ENCODE assay signal across 7 mouse cellular contexts in genomic region chr1:74784041-74784759, GRCm38 (mm10). TPM values are rescaled to one million over a fixed set of nuclear protein-coding genes. Genes with fewer than 3 reads are reported as not detected.
DNase-seq lines count a peak whose midpoint lies in the region; ATAC-seq and TF ChIP-seq lines count a peak whose summit lies in the region.

No protein-coding gene starts in this region.

- H3K4me1 ChIP-seq in ES-Bruce4 (ENCODE audit: control insufficient read depth, insufficient read depth, low read length), result peaks cover 6% of the 10 kb centered on the region
- peaks cover 15% of the 10 kb centered on the region for H3K4me1 ChIP-seq in heart, embryonic 11.5 days (ENCODE audit: control insufficient read depth, insufficient read depth, low read length)
- peaks cover 22% of the 10 kb centered on the region for H3K4me1 ChIP-seq in kidney, embryonic 16.5 days (ENCODE audit: insufficient read depth, low read length)

- H3K27ac ChIP-seq in ES-Bruce4 (ENCODE audit: insufficient read depth, low read length), result no peak overlapping the region
- H3K27ac ChIP-seq in heart, embryonic 11.5 days (ENCODE audit: low read depth, low read length), result no peak overlapping the region
- no peak overlapping the region for H3K27ac ChIP-seq in kidney, embryonic 16.5 days (ENCODE audit: low read length)

- DNase-seq in CD4-positive helper T cell, adult 2 months (ENCODE audit: low read depth, low spot score), result peak; percentile 46
- peak; percentile 55 for DNase-seq in embryo, embryonic 11.5 days (ENCODE audit: low read depth, low spot score)
- DNase-seq in lung, postnatal 10 days, result peak; percentile 72
- DNase-seq in retina, embryonic 14.5 days (ENCODE audit: low spot score), result peak; percentile 78

- peak overlapping the region; percentile 89 for H3K4me3 ChIP-seq in ES-Bruce4 (ENCODE audit: low read depth, low read length)
- peak overlapping the region; percentile 45 for H3K4me3 ChIP-seq in heart, embryonic 11.5 days (ENCODE audit: low read depth, low read length)
- peak overlapping the region; percentile 53 for H3K4me3 ChIP-seq in kidney, embryonic 16.5 days (ENCODE audit: low read length)

- no peaks in the 10 kb centered on the region for H3K9me3 ChIP-seq in ES-Bruce4 (replicated peaks; ENCODE audit: control insufficient read depth, insufficient read depth, low read length, poor library complexity, severe bottlenecking)
- H3K9me3 ChIP-seq in heart, embryonic 11.5 days (replicated peaks; ENCODE audit: control insufficient read depth, low read length), result peaks cover 4% of the 10 kb centered on the region; the same call in 1 of the 2 replicates
- H3K9me3 ChIP-seq in kidney, embryonic 16.5 days (ENCODE audit: low read length), result peaks cover 4% of the 10 kb centered on the region; the same call in 1 of the 2 replicates

- H3K27me3 ChIP-seq in ES-Bruce4 (ENCODE audit: control insufficient read depth, insufficient read depth, low read length, poor library complexity, severe bottlenecking), result no peaks in the 10 kb centered on the region; the same call in 1 of the 2 replicates
- H3K27me3 ChIP-seq in heart, embryonic 11.5 days (ENCODE audit: control insufficient read depth, insufficient read depth, low read length), result peaks cover 90% of the 10 kb centered on the region
- H3K27me3 ChIP-seq in kidney, embryonic 16.5 days (ENCODE audit: insufficient read depth, low read length), result peaks cover 93% of the 10 kb centered on the region

- no peak for TF ChIP-seq EP300 in ES-Bruce4 (IDR thresholded peaks at IDR 0.05; ENCODE audit: insufficient read depth, low read depth, low read length)

- H3K4me2 ChIP-seq in heart, embryonic 11.5 days, result peak overlapping the region; percentile 74
- H3K4me2 ChIP-seq in kidney, embryonic 16.5 days (replicated peaks; ENCODE audit: low read depth, low read length), result peak overlapping the region; percentile 84

- peak; percentile 75 for TF ChIP-seq CTCF in ES-Bruce4 (IDR thresholded peaks at IDR 0.05; ENCODE audit: low read depth, low read length)

- H3K36me3 ChIP-seq in ES-Bruce4 (ENCODE audit: control insufficient read depth, insufficient read depth, low read length, poor library complexity, severe bottlenecking), result no peaks in the 10 kb centered on the region
- no peaks in the 10 kb centered on the region for H3K36me3 ChIP-seq in heart, embryonic 11.5 days (ENCODE audit: control insufficient read depth, insufficient read depth, low read length)
- no peaks in the 10 kb centered on the region for H3K36me3 ChIP-seq in kidney, embryonic 16.5 days (ENCODE audit: insufficient read depth, low read length)

- no peak; the same call in 1 of the 2 replicates for ATAC-seq in heart, embryonic 11.5 days (replicated peaks; ENCODE audit: insufficient number of reproducible peaks, low FRiP score, low TSS enrichment)
- ATAC-seq in kidney, embryonic 16.5 days (ENCODE audit: low FRiP score, low TSS enrichment), result 0 out of 2 replicates have a peak, but pooled peaks have one; percentile 18

- 1% methylated on average over 67 of the region's 67 CpGs for WGBS in heart, embryonic 11.5 days (ENCODE audit: insufficient replicate concordance)
- WGBS in kidney, embryonic 16.5 days, result under 1% methylated on average over 65 of the region's 67 CpGs

- no peak for TF ChIP-seq POLR2A in ES-Bruce4 (IDR thresholded peaks at IDR 0.05; ENCODE audit: insufficient read depth, low read length)

- peak overlapping the region; percentile 22 for H3K9ac ChIP-seq in ES-Bruce4 (ENCODE audit: low read depth, poor library complexity, severe bottlenecking)
- H3K9ac ChIP-seq in heart, embryonic 11.5 days (ENCODE audit: low read depth, low read length), result no peak overlapping the region
- peak overlapping the region; percentile 40 for H3K9ac ChIP-seq in kidney, embryonic 16.5 days (replicated peaks; ENCODE audit: low read length)

RNA-seq across cellular contexts. Expression of gene Wnt10a, which starts 7.1 kb away (rescaled TPM):
- polyA plus RNA-seq in ES-Bruce4 (2011; ENCODE audit: insufficient read depth, insufficient read length, low read depth, missing spikeins), result 0.79 and 0.81 TPM in 2 replicates
- polyA plus RNA-seq in heart, embryonic 11.5 days (2014; fragmentation: Nextera tagmentation; extraction: Ambion mirVana), result not detected in 2 replicates
- polyA plus RNA-seq in kidney, embryonic 16.5 days (2015; fragmentation: Nextera tagmentation; extraction: Ambion mirVana), result 0.50 and 0.57 TPM in 2 replicates

RNA-seq across cellular contexts. Expression of gene Wnt6, which starts 12.5 kb away (rescaled TPM):
- 5.0 and 5.6 TPM in 2 replicates for polyA plus RNA-seq in ES-Bruce4 (2011; ENCODE audit: insufficient read depth, insufficient read length, low read depth, missing spikeins)
- polyA plus RNA-seq in heart, embryonic 11.5 days (2014; fragmentation: Nextera tagmentation; extraction: Ambion mirVana), result 0.46 and 0.68 TPM in 2 replicates
- polyA plus RNA-seq in kidney, embryonic 16.5 days (2015; fragmentation: Nextera tagmentation; extraction: Ambion mirVana), result 1.9 and 2.5 TPM in 2 replicates

RNA-seq across cellular contexts. Expression of gene Prkag3, which starts 35.2 kb away (rescaled TPM):
- polyA plus RNA-seq in ES-Bruce4 (2011; ENCODE audit: insufficient read depth, insufficient read length, low read depth, missing spikeins), result 0.21 and 0.23 TPM in 2 replicates
- polyA plus RNA-seq in heart, embryonic 11.5 days (2014; fragmentation: Nextera tagmentation; extraction: Ambion mirVana), result 5.5 and 5.7 TPM in 2 replicates
- polyA plus RNA-seq in kidney, embryonic 16.5 days (2015; fragmentation: Nextera tagmentation; extraction: Ambion mirVana), result 0.49 and 0.55 TPM in 2 replicates
